Mouse (Mus musculus) small intestine, adult 2 months (tissue): Measurements from ENCODE around the gene Maml3.

Source experiments
- CTCF ChIP-seq: fragments of 200-500 bp; IDR thresholded peaks from 2 replicates; pipeline ENCODE4 v1.5.1; 2012; ENCODE audit warnings: low read depth, mild to moderate bottlenecking, control low read depth, inconsistent platforms, low read length, moderate library complexity, mixed read lengths; ENCODE audit not compliant: insufficient replicate concordance, insufficient read length; ENCODE audit errors: extremely low read depth
- POLR2A ChIP-seq: fragments of 200-500 bp; IDR thresholded peaks from 2 replicates; pipeline ENCODE4 v1.6.1; 2012; ENCODE audit warnings: low read depth, mild to moderate bottlenecking, control low read depth, inconsistent platforms, low read length, moderate library complexity

DNA sequence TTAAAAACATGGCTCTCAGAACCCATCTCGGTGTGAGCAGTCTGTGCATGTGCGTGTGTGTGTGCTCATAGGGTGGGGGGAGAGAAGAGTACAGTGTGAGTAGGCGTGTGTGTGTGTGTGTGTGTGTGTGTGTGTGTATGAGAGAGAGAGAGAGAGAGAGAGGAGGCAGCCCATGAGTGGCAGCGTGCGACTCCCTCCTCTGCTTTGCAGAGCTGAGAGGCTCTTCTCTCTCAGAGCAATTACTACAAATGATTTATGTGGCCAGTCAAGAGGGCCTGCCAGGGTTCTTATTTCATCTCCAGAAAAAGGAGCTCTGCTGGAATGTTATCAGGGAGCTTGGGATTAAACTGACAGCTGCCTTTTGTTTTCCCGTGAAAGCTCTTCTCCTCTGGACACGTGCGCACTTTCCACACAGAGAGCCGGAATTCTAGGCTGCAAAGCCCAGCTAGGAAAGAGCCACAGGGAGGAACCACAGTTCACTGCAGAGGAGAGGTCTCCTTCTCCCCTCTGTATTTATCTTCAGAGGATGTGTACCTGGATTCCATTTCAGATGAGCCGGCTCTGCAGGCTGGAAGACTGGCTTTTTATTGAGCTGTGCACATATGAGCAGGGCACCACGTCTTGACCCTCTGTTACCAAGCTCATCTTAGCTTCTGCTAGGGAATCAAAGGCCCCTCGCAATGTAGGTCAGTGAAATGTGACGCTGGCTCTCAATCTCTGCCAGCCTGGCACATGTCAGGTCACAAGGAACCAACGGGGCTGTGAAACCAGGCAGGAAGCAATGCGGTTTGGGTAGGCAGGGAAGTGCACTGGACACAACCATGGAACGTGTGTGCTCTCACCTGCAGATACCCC is 325.9 kb downstream of the Maml3 start:
- no peak for TF ChIP-seq POLR2A
- no peak for TF ChIP-seq CTCF
